Mouse (Mus musculus) adrenal gland, postnatal 25 days (tissue): ENCODE measurements around the gene Cdk19. TPM values are rescaled to one million over a fixed set of nuclear protein-coding genes. Genes with fewer than 3 reads are reported as not detected.
"Not testable (repeated sequence)": the region's sequence is repeated elsewhere in the genome, so short reads cannot be mapped to it uniquely, and the experiment has no call there.

Source experiments
- DNase-seq: peaks from one replicate; pipeline ENCODE4 v3.0.0; 2021; ENCODE audit warnings: mixed read lengths
- total RNA-seq: library from RNA; stranded (reverse); gene quantifications from 2 replicates; pipeline ENCODE4 v1.2.3, GENCODE M21; 2021

The Cdk19 gene
- total RNA-seq, 1 experiment from 2014 or later = 19.0 TPM

- DNase-seq = no peak
Measured at GRCm38 (mm10) chr10:40481534-40481933, 142.2 kb downstream of the Cdk19 start.

GRCm38 (mm10) chr10:40482285-40482684 is 142.9 kb downstream of the Cdk19 start:
- DNase-seq = no peak

GRCm38 (mm10) chr10:40489086-40489796 is 149.9 kb downstream of the Cdk19 start:
- no peak for DNase-seq

DNA sequence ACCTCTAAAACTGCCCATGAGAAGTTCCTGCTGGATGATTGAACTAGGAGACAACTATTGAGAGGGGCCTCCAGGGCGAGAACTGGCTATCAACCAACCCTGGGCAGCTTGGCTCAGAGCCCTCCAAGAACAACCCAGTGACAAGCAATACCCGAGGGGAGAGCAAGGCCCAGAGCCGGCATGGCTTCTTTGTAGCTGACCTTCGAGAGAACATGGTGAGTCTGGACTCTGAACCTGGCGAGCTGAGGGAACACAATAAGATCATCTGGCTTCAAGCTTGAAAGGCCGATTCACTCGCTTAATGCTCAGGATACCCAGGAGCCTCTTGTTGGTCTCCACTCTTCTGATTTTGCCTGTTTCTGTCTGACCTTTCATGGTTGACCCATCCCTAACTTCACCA is 151.8 kb downstream of the Cdk19 start:
- DNase-seq = no peak

DNA sequence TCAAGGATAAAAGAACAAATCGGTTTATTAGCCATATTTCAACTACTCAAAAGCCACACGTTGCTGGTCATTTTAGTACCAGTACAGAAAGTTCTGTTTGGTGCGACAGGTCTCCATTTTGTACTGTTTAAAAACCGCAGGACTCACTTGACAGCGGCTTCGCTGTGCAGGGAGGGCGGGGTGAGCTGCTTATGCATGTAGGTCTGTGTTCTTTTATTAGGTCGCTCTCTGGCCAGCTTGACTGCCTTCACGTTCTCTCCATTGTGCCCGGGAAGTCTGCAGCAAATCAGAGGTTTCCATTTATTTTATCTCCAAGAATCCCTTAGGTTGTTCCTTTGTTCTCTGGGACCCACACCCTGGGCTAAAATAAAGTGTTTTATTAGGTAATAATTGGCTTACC is 152.4 kb downstream of the Cdk19 start:
- DNase-seq = no peak

- DNase-seq = no peak
Measured at GRCm38 (mm10) chr10:40494181-40495162, 155.1 kb downstream of the Cdk19 start.

- DNase-seq = no peak
Measured at GRCm38 (mm10) chr10:40497301-40498041, 158.1 kb downstream of the Cdk19 start.

DNA sequence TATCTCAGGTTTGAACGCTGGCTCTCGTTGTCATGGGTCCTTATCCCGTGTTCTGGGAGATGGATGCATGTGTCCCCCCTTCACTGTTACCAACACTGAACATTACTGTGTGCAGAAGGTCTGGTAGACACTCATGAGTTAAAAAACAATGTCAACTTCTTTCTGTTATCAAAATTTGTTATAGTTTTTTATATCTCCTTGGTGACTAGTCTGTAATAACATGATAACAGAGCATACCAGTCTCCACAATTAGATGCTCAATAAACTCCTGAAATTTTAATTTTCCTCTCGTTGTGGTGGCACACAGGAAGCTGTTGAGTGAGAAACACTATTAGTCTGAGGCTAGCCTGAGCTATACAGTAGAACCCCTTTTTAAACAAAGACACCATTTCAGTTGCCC is 159.1 kb downstream of the Cdk19 start:
- no peak for DNase-seq

- DNase-seq = no peak
Measured at GRCm38 (mm10) chr10:40499314-40500252, 160.2 kb downstream of the Cdk19 start.

DNA sequence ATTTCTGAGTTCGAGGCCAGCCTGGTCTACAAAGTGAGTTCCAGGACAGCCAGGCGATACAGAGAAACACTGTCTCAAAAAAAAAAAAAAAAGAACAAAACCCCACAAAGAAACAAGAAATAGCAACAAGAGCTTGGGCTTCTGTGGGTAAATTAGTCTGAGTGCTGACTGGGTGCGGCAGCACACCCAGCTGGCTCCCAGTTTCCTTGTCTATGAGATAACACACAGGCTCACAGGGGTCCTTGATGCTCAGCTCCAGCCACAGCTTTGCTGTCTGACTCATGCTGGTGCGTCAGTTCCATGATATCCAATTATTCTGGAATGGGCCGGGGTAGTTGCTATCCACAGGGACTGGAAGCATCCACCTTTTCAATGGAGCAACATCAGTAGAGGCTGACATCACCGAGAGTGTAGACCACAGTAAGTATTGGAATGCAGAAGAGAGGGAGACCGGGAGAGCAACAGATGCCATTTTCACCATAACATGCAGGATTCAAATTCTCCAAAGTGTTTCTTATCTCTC is 161.4 kb downstream of the Cdk19 start:
- DNase-seq = no peak

DNA sequence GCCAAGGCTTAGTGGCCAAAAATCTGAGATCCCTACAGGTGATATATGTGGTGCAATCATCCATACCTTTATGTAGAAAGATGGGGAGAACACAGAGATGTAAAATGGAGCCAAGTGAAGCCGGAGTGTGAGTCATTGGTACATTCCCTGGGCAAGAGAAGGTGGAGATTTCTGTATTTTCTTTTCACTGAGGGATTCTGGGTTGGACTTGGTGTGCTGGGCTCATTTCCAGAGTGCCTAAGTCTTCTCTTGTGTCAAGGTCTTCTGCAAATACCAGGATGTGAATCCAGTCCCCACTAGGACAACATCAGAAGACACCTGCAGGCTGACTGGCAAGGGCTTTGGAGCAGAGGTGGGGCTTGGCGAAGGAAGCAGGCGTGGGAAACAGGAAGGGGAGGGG is 163.4 kb downstream of the Cdk19 start:
- DNase-seq = no peak

- no peak for DNase-seq
Measured at GRCm38 (mm10) chr10:40510356-40510755, 171.0 kb downstream of the Cdk19 start.

DNA sequence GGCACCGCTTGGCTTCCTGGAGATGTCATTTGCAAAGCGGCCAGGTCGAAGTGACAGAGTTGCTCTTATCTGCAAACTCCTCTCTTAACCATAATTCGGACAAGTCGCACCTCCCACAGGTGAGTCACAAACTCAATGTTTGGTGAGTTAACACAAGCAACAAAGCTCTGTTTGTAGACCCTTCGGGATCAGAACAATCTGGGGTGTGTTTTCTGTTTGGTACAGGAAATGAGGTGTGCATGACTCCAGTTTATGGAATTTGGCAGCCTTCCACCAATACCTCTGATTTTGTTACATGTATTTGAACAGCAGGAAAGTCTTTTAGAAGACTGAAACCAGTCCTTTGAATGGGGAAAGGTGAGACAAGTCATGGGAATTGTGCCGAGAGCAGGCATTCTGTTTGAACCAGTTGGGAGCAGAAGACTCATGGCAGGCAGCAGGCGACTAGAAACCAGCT is 171.9 kb downstream of the Cdk19 start:
- no peak for DNase-seq

GRCm38 (mm10) chr10:40512185-40512584 is 172.8 kb downstream of the Cdk19 start:
- DNase-seq = no peak

GRCm38 (mm10) chr10:40512996-40513395 is 173.6 kb downstream of the Cdk19 start:
- DNase-seq = not testable (repeated sequence)

- DNase-seq = no peak
Measured at GRCm38 (mm10) chr10:40515225-40515681, 175.9 kb downstream of the Cdk19 start.

DNA sequence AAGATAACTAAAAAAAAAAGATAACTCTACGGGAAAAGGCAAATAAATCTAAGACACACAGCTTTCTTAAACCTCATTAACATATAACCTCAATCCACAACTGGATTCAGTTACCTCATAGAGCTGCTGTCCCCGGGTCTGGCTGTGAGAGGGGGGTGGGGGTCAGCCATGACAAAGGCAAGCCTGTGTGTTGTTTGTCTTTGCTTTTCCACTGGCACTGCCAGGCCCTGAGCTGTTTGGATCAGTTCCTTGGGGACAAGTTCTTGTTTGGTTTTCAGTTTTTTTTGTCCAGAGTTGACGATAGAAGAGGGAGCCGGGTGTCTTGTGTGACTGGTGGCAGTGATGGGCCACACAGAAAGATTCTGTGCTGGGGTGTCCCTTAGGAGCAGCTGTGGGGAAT is 177.1 kb downstream of the Cdk19 start:
- no peak for DNase-seq

DNA sequence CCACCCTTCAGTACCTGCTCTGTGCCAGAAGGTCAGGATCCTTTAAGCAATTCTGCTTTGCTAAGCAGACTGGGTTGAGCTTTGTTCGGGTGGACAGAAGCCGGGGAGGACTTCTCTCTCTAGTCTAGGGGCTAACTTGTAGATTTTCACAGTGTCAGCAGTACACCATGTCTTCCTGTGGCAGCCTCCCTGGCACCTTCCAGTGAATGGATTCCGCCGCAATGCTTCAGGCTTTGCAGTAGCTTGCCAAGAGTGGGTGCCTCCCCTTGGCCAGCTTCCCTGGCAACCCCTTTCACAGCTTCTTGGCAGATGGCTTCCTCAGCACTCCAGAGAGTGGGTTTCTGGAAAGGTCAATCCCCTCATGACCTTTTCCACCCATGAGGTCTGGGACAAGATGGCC is 180.2 kb downstream of the Cdk19 start:
- peak; percentile 26 for DNase-seq

DNA sequence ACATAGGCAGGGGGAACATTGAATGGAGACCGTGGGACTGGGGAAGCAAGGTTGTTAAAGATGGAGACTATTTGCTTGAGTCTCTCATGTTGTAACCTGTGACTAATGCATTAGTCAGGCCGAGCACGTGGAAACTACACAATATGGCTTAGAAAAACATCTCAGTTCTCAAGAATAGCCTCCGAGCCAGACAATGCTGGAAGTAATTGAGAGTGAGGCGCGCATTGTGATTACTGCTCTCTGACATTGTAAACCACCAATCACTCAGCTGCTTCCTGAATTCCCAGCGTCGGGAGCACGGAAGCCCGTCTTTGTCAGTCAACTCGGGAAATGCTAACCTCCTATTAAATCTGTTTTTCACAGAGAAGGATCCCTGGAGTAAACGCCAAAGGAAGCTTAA is 182.2 kb downstream of the Cdk19 start:
- DNase-seq = peak; percentile 5

DNA sequence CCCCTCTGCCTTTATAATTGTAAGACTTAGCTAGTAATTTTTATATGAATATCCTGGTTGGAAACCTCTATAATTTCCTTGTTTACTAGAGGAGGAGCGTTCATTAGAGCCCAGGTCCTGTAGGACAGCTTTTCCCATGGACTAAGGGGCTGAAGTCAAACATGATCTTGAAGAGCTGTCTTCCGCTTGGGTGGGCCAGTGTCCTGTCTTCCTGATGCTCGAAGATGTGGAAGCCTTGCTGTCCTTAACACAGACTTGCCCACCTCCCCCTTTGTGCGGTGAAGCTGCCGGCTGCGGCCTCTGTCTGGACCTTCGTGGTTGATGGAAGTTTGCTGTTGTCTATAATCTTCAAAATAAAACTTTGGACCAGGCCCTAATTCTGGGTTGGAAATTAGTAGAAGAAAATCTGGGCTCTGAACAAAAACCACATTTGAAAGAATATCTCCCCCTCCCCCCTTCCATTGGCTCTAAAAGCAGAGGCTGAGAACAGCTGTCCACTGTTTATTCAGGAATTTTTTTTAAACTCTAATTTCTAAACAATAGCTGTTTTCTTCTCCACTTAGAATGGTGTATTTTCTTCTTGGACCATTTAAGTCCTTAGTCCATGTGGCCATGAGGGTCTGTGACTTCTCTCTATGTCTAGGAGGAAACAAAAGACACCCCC is 184.1 kb downstream of the Cdk19 start:
- no peak for DNase-seq
